Mouse (Mus musculus) liver, embryonic 14.5 days (tissue): ENCODE results near the gene Tbc1d22a. TPM values are rescaled to one million over a fixed set of nuclear protein-coding genes. Genes with fewer than 3 reads are reported as not detected.
"Not testable (repeated sequence)": the region's sequence is repeated elsewhere in the genome, so short reads cannot be mapped to it uniquely, and the experiment has no call there.

Experiments used
- ATAC-seq: fragments of 200-750 bp; cut with Nextera tagmentation; 2 replicates; pipeline ENCODE4 v1.8.0; 2017; ENCODE audit warnings: moderate number of reproducible peaks, mild to moderate bottlenecking, moderate library complexity; ENCODE audit not compliant: insufficient read depth
- DNase-seq, 3 experiments: peaks; one replicate each; pipeline ENCODE4 v3.0.0-alpha.2; 2012 to 2013; ENCODE audit warnings: low read depth in 3 of 3, low spot score in 3 of 3
- H3K27ac ChIP-seq: fragments of 300-500 bp; sonication (generic); 2 replicates; pipeline ENCODE4 v1.5.1; 2014; ENCODE audit warnings: moderate library complexity, mild to moderate bottlenecking, control low read depth, inconsistent platforms
- H3K27me3 ChIP-seq: fragments of 300-500 bp; sonication (generic); 2 replicates; pipeline ENCODE4 v1.6.1; 2014; ENCODE audit warnings: mild to moderate bottlenecking, low read length, moderate library complexity; ENCODE audit not compliant: control insufficient read depth, insufficient read depth
- H3K36me3 ChIP-seq: fragments of 300-500 bp; sonication (generic); replicated peaks from 2 replicates; pipeline ENCODE4 v1.6.1; 2014; ENCODE audit warnings: low read depth; ENCODE audit not compliant: control insufficient read depth, insufficient read depth
- H3K4me1 ChIP-seq, 2 experiments: fragments of 200-500 bp in 1 of 2; fragments of 300-500 bp in 1 of 2; sonication (generic) in 1 of 2; replicated peaks; 2 replicates each; pipeline ENCODE4 v1.6.1; 2012 to 2014; ENCODE audit warnings: antibody characterized with exemption in 1 of 2, inconsistent platforms in 1 of 2, low read length in 1 of 2; ENCODE audit not compliant: control insufficient read depth in 2 of 2, insufficient read depth in 2 of 2
- H3K4me2 ChIP-seq: fragments of 300-500 bp; sonication (generic); 2 replicates; pipeline ENCODE4 v1.6.1; 2014; ENCODE audit warnings: low read depth, mild to moderate bottlenecking, control low read depth, moderate library complexity
- H3K4me3 ChIP-seq, 2 experiments: fragments of 200-500 bp in 1 of 2; fragments of 300-500 bp in 1 of 2; sonication (generic) in 1 of 2; 2 replicates each; pipeline ENCODE4 v1.5.1; 2012 to 2014; ENCODE audit warnings: low read depth in 2 of 2, low read length in 2 of 2, mild to moderate bottlenecking in 2 of 2, control low read depth in 1 of 2, inconsistent platforms in 1 of 2, moderate library complexity in 1 of 2; ENCODE audit not compliant: insufficient read depth in 1 of 2
- H3K9ac ChIP-seq: fragments of 300-500 bp; sonication (generic); replicated peaks from 2 replicates; pipeline ENCODE4 v1.6.1; 2014; ENCODE audit warnings: mild to moderate bottlenecking, control low read depth, moderate library complexity
- H3K9me3 ChIP-seq: fragments of 300-500 bp; sonication (generic); 2 replicates; pipeline ENCODE4 v1.6.1; 2016; ENCODE audit warnings: low read length, mixed read lengths; ENCODE audit not compliant: control insufficient read depth
- CTCF ChIP-seq: IDR thresholded peaks from 2 replicates; pipeline ENCODE4 v1.5.1; 2016; ENCODE audit warnings: antibody characterized with exemption, low read depth, control low read depth
- EP300 ChIP-seq: IDR thresholded peaks from 2 replicates; pipeline ENCODE4 v1.6.1; 2016; ENCODE audit warnings: antibody characterized with exemption, low read depth
- WGBS: fragments of 180-500 bp; shearing (Covaris S2); extraction: QIAGEN DNeasy Blood & Tissue Kit; methylation state at CpG from one replicate; pipeline ENCODE4 v1.1.7; 2014; ENCODE audit not compliant: insufficient replicate concordance; 5-methylcytosine and 5-hydroxymethylcytosine counted together
- polyA plus RNA-seq, 2 experiments: library from polyadenylated mRNA; depleted of rRNA in 1 of 2; stranded (reverse) in 1 of 2; unstranded in 1 of 2; fragments of >200 nt; fragmentation: Nextera tagmentation in 1 of 2; extraction: Ambion mirVana in 1 of 2; gene quantifications; 2 replicates each; pipeline versions ENCODE4 v1.2.1 to v1.2.3; 2012 to 2014

Gene Tbc1d22a
- polyA plus RNA-seq, 2 experiments, result 4.1 to 6.4 TPM

DNA sequence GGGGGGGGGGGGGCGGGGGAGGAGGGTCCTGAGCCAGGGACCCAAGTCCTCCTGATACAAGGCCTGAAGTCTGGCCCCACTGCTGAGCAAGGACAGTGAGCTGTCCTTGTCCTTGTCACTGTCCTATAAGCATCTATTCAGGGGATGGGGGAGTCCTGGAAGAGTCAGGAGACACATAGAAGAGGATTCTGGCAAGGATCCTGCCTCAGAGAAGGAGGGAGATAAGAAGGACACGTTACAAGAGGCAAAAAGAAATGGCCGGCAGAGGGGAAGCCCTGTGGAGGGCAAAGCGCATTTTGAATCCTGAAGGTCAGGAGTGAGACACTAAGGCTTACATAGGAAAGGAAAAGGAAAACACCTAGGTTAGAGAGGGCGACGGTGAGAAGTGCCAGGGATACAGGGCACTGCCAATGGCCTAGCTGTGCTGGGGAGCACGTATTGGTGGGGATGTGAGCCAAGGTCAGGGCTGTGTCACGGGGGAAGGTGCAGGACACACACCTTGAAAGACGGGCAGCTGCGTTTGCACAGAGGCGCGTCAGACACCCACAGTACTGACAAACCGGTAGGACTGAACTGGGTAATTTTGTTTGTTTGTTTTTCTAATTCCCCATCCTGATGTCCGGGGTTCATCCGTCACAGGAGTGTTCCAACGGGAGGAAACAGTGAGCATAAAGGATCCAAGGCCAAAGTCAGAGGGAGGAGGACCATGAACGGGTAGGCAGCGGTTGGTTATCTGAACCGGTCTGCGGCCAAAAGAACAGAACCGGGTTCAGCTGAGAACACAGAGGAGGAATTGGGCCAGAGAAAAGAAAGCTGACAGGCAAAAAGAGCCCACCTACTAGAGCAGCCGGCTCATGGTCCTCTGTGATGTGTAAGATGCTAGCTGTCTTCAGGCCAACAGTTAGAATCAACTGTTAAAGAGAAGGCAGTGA is 37.2 kb upstream of the Tbc1d22a start:
- H3K27me3 ChIP-seq, result no peaks in the 10 kb centered on the region
- WGBS, result 71% methylated on average over 22 of the region's 22 CpGs
- no peak overlapping the region for H3K4me2 ChIP-seq
- H3K36me3 ChIP-seq, result no peaks in the 10 kb centered on the region
- TF ChIP-seq CTCF (no peak), EP300 (no peak)
- no peak overlapping the region for H3K27ac ChIP-seq
- H3K9ac ChIP-seq, result no peak overlapping the region
- ATAC-seq (no peak), DNase-seq (no peak)
- H3K4me3 ChIP-seq, result no peak overlapping the region
- no peaks in the 10 kb centered on the region for H3K9me3 ChIP-seq
- H3K4me1 ChIP-seq, result peaks cover 0 to 3% of the 10 kb centered on the region in 2 experiments; a peak in 2 of 4 replicates

DNA sequence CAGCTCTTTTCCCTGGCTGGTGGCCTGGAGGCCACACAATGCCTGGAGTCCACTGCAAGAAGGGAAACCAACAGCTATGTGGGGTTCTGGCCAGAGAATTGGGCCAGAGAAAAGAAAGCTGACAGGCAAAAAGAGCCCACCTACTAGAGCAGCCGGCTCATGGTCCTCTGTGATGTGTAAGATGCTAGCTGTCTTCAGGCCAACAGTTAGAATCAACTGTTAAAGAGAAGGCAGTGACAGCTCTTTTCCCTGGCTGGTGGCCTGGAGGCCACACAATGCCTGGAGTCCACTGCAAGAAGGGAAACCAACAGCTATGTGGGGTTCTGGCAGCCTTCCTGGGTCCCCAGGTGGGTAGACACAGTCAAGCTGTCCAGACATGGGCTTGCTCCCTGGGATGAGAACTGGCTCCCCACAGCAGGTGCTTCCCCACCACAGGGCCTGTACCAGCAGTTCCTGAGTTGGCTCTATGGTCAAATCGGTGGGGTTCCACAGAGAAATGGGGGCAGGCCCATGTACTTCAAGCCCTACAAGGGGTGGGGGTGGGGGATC is 36.5 kb upstream of the Tbc1d22a start:
- not testable (repeated sequence) for H3K9ac ChIP-seq, H3K27ac ChIP-seq, H3K36me3 ChIP-seq, DNase-seq, H3K9me3 ChIP-seq, ATAC-seq, H3K4me1 ChIP-seq, H3K4me2 ChIP-seq, H3K4me3 ChIP-seq, H3K27me3 ChIP-seq
- 60% methylated on average over 2 of the region's 2 CpGs for WGBS

DNA sequence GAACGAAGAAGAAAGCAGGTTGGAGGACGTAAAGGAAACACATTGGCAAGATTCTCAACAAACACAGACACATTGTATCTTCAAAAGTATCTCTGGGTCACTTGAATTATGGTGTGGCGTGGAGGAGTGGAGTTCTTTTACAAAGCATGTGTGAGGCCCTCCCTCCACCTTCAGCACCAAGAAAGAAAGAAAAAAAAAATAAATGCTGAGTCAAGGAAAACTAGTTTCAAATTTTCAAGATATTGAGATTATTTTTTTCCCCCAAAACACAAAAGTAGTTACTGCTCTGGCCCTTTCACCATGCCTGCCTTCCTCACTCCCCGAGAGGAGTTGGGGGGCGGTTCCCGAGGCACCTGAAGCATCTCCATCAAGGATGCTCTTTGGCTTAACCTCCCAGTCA is 35.7 kb upstream of the Tbc1d22a start:
- WGBS, result 74% methylated on average over 6 of the region's 6 CpGs
- ATAC-seq (no peak), DNase-seq (no peak)
- H3K27ac ChIP-seq, result no peak overlapping the region
- H3K9me3 ChIP-seq, result no peaks in the 10 kb centered on the region
- H3K4me2 ChIP-seq, result no peak overlapping the region
- H3K4me3 ChIP-seq, result no peak overlapping the region
- H3K27me3 ChIP-seq, result no peaks in the 10 kb centered on the region; the same call in 1 of the 2 replicates
- no peaks in the 10 kb centered on the region for H3K36me3 ChIP-seq
- TF ChIP-seq EP300 (no peak), CTCF (no peak)
- H3K9ac ChIP-seq, result no peak overlapping the region
- H3K4me1 ChIP-seq, result peaks cover 0 to 4% of the 10 kb centered on the region in 2 experiments; a peak in 1 of 4 replicates

DNA sequence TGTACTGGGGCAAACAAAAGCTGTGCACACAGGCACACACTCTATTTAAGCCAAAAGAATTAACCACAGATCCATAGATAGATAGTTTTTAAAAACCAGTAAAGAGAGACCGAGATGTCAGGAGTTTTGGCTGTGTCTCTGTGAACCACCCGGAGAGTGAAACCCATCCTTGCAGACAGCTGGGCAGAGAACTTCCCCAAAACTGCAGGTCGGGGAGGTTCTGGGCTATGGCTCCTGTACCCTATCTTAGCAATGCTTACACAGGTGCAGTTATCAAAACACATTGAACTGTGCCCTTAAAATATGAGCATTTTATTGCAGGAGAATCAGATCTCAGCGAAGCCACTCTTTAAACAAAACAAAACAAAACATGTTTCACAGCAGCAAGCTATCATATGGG is 33.8 kb upstream of the Tbc1d22a start:
- DNase-seq, result no peak
- no peak overlapping the region for H3K9ac ChIP-seq
- no peak overlapping the region for H3K4me3 ChIP-seq
- peaks cover 0 to 6% of the 10 kb centered on the region in 2 experiments; a peak in 2 of 4 replicates for H3K4me1 ChIP-seq
- H3K27me3 ChIP-seq, result peaks cover 9% of the 10 kb centered on the region; the same call in 1 of the 2 replicates
- 29% methylated on average over 4 of the region's 4 CpGs for WGBS
- no peak overlapping the region for H3K27ac ChIP-seq
- no peaks in the 10 kb centered on the region for H3K36me3 ChIP-seq
- H3K9me3 ChIP-seq, result no peaks in the 10 kb centered on the region
- no peak for TF ChIP-seq EP300
- TF ChIP-seq CTCF, result no peak
- H3K4me2 ChIP-seq, result no peak overlapping the region
- ATAC-seq, result no peak

DNA sequence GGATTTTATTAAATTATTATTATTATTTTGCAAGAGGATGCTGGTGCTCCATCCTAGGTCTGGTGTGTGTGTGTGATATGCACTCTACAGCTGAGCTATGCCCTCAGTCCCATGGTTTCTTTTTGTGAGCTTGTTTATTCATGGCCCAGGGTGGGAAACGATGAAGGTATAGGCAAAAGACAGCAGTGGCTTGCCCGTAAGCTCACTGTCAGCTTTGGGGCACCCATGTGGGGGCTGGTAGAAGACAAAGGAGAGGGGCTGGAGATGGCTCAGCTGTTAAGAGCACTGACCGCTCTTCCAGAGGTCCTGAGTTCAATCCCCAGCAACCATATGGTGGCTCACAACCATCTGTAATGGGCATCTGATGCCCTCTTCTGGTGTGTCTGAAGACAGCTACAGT is 32.9 kb upstream of the Tbc1d22a start:
- ATAC-seq, H3K4me2 ChIP-seq, H3K36me3 ChIP-seq, H3K9me3 ChIP-seq, H3K4me1 ChIP-seq, DNase-seq, H3K9ac ChIP-seq, H3K4me3 ChIP-seq, H3K27ac ChIP-seq: not testable (repeated sequence)
- WGBS, result 72% methylated on average over 3 of the region's 3 CpGs
- peaks cover 13% of the 10 kb centered on the region; the same call in 1 of the 2 replicates for H3K27me3 ChIP-seq
